Mouse (Mus musculus) testis, adult 2 months (tissue): Measurements from ENCODE around the gene Sgpp2.

ENCODE experiments used
- CTCF ChIP-seq: fragments of 200-500 bp; IDR thresholded peaks from 2 replicates; pipeline ENCODE4 v1.5.1; 2012; ENCODE audit warnings: low read depth, mild to moderate bottlenecking, inconsistent platforms, low read length, moderate library complexity; ENCODE audit not compliant: control insufficient read depth, insufficient read depth, insufficient replicate concordance
- POLR2A ChIP-seq: fragments of 200-500 bp; IDR thresholded peaks from 2 replicates; pipeline ENCODE4 v1.6.1; 2012; ENCODE audit warnings: low read depth, mild to moderate bottlenecking, inconsistent platforms, low read length, moderate library complexity; ENCODE audit not compliant: control insufficient read depth

GRCm38 (mm10) chr1:78347317-78347806, 37.2 kb downstream of the Sgpp2 start:
- TF ChIP-seq CTCF: no peak
- TF ChIP-seq POLR2A: no peak
